Mouse (Mus musculus) left cerebral cortex, adult 18-20 months (tissue): Measurements from ENCODE around the gene Rtl8b. TPM values are rescaled to one million over a fixed set of nuclear protein-coding genes. Genes with fewer than 3 reads are reported as not detected.

ENCODE experiments used
- total RNA-seq, 2 experiments: library from RNA; stranded (reverse); gene quantifications; 2 replicates each; pipeline ENCODE4 v1.2.3; 2021

Rtl8b gene
- total RNA-seq, 2 experiments from 2014 or later: 256 to 258 TPM

Other genes with a start within 250 kb of the Rtl8b start
- not detected for gene Etd, start 235.5 kb downstream of the Rtl8b start, total RNA-seq
- gene Rtl8c, start 62.4 kb downstream of the Rtl8b start, total RNA-seq: 100 to 1,000 TPM; 282 to 292 TPM
- not detected for gene Gm14597, start 61.4 kb downstream of the Rtl8b start, total RNA-seq
- 100 to 1,000 TPM; 279 to 340 TPM for gene Rtl8a, start 26.7 kb downstream of the Rtl8b start, total RNA-seq
- gene 4930502E18Rik, start 54.4 kb upstream of the Rtl8b start, total RNA-seq: under 1 TPM in 1 of 2 experiments, not detected in 1; 0.35 TPM
- gene 1700013H16Rik, start 87.4 kb upstream of the Rtl8b start, total RNA-seq: not detected
- not detected for gene Zfp36l3, start 106.0 kb upstream of the Rtl8b start, total RNA-seq
- gene Xlr, start 127.3 kb upstream of the Rtl8b start, total RNA-seq: 1 to 10 TPM; 1.4 to 1.7 TPM